Mouse (Mus musculus): ENCODE results near the gene Prr12. TPM values are rescaled to one million over a fixed set of nuclear protein-coding genes. Genes with fewer than 3 reads are reported as not detected.
"Not testable (repeated sequence)": the region's sequence is repeated elsewhere in the genome, so short reads cannot be mapped to it uniquely, and the experiment has no call there.

Prr12 gene
- 71.1 and 78.5 TPM in 2 replicates for total RNA-seq (2021)
- long read RNA-seq, partial matches to known transcripts, result 2 of 10 reads
- long read RNA-seq, other reads (novel, unspliced or antisense), result 4 of 10 reads

GRCm38 (mm10) chr7:45052862-45053116, at the start of gene Prr12:
Gene Prr12, minus strand, starts transcription at chr7:45052881.
- no peak for DNase-seq

GRCm38 (mm10) chr7:45102441-45102840, 49.8 kb upstream of the Prr12 start:
- no peak for DNase-seq

GRCm38 (mm10) chr7:45100046-45100445, 47.4 kb upstream of the Prr12 start:
- peak; percentile 49 for DNase-seq

GRCm38 (mm10) chr7:45098541-45099240, 46.0 kb upstream of the Prr12 start:
- no peak for DNase-seq

GRCm38 (mm10) chr7:45097479-45097878, 44.8 kb upstream of the Prr12 start:
- DNase-seq, result no peak

GRCm38 (mm10) chr7:45095965-45096364, 43.3 kb upstream of the Prr12 start:
- DNase-seq, result not testable (repeated sequence)

- no peak for DNase-seq
Measured at GRCm38 (mm10) chr7:45095367-45095766, 42.7 kb upstream of the Prr12 start.

GRCm38 (mm10) chr7:45094121-45094520, 41.4 kb upstream of the Prr12 start:
- DNase-seq, result no peak

- DNase-seq, result no peak
Measured at GRCm38 (mm10) chr7:45093516-45093905, 40.8 kb upstream of the Prr12 start.

GRCm38 (mm10) chr7:45092828-45093515, 40.3 kb upstream of the Prr12 start:
- no peak for DNase-seq

- peak; percentile 76 for DNase-seq
Measured at GRCm38 (mm10) chr7:45092048-45092447, 39.4 kb upstream of the Prr12 start, which contains the start of gene Rcn3. Gene Rcn3, minus strand, starts transcription at chr7:45092221.

- DNase-seq, result no peak
Measured at GRCm38 (mm10) chr7:45091001-45091990, 38.6 kb upstream of the Prr12 start.

GRCm38 (mm10) chr7:45090251-45090977, 37.7 kb upstream of the Prr12 start:
- no peak for DNase-seq

- no peak for DNase-seq
Measured at GRCm38 (mm10) chr7:45088597-45088996, 35.9 kb upstream of the Prr12 start.

- no peak for DNase-seq
Measured at GRCm38 (mm10) chr7:45086084-45086483, 33.4 kb upstream of the Prr12 start.

GRCm38 (mm10) chr7:45083300-45083890, 30.7 kb upstream of the Prr12 start:
- no peak for DNase-seq

- no peak for DNase-seq
Measured at GRCm38 (mm10) chr7:45082401-45083299, 30.0 kb upstream of the Prr12 start.

- no peak for DNase-seq
Measured at GRCm38 (mm10) chr7:45081016-45081415, 28.3 kb upstream of the Prr12 start.

- DNase-seq, result peak; percentile 90
Measured at GRCm38 (mm10) chr7:45079856-45080255, 27.2 kb upstream of the Prr12 start.

GRCm38 (mm10) chr7:45078513-45078912, 25.8 kb upstream of the Prr12 start:
- DNase-seq, result peak; percentile 83

Measured in adrenal gland, postnatal 25 days (tissue).